Mouse (Mus musculus) forebrain, embryonic 15.5 days (tissue): ENCODE data around the gene Grk1. TPM values are rescaled to one million over a fixed set of nuclear protein-coding genes. Genes with fewer than 3 reads are reported as not detected.

Experiments
- ATAC-seq: fragments of 200-750 bp; cut with Nextera tagmentation; replicated peaks from 2 replicates; pipeline ENCODE4 v1.8.0; 2017; ENCODE audit warnings: mild to moderate bottlenecking, moderate TSS enrichment, moderate library complexity
- H3K27ac ChIP-seq: fragments of 300-500 bp; sonication (generic); replicated peaks from 2 replicates; pipeline ENCODE4 v1.5.1; 2015; ENCODE audit warnings: mild to moderate bottlenecking, inconsistent platforms
- H3K27me3 ChIP-seq: fragments of 300-500 bp; sonication (generic); 2 replicates; pipeline ENCODE4 v1.6.1; 2015; ENCODE audit warnings: inconsistent platforms
- H3K36me3 ChIP-seq: fragments of 300-500 bp; sonication (generic); 2 replicates; pipeline ENCODE4 v1.6.1; 2015; ENCODE audit warnings: mild to moderate bottlenecking, inconsistent platforms
- H3K4me1 ChIP-seq: fragments of 300-500 bp; sonication (generic); 2 replicates; pipeline ENCODE4 v1.6.1; 2015; ENCODE audit warnings: inconsistent platforms
- H3K4me2 ChIP-seq: fragments of 300-500 bp; sonication (generic); replicated peaks from 2 replicates; pipeline ENCODE4 v1.6.1; 2015; ENCODE audit warnings: mild to moderate bottlenecking, inconsistent platforms
- H3K4me3 ChIP-seq: fragments of 300-500 bp; sonication (generic); 2 replicates; pipeline ENCODE4 v1.5.1; 2015; ENCODE audit warnings: mild to moderate bottlenecking, inconsistent platforms
- H3K9ac ChIP-seq: fragments of 300-500 bp; sonication (generic); replicated peaks from 2 replicates; pipeline ENCODE4 v1.6.1; 2015; ENCODE audit warnings: mild to moderate bottlenecking, inconsistent platforms
- H3K9me3 ChIP-seq: fragments of 300-500 bp; sonication (generic); 2 replicates; pipeline ENCODE4 v1.6.1; 2016; ENCODE audit warnings: inconsistent platforms
- WGBS: fragments of 180-500 bp; shearing (Covaris S2); methylation state at CpG from one replicate; pipeline ENCODE4 v1.1.7; 2015; ENCODE audit warnings: mixed read lengths; 5-methylcytosine and 5-hydroxymethylcytosine counted together
- polyA plus RNA-seq: library from polyadenylated mRNA; unstranded; fragments of >200 nt; fragmentation: Nextera tagmentation; extraction: Ambion mirVana; gene quantifications from 2 replicates; pipeline ENCODE4 v1.2.1, GENCODE M21; 2015

The Grk1 gene
- polyA plus RNA-seq, 1 experiment from 2014 or later = 0.03 TPM

DNA sequence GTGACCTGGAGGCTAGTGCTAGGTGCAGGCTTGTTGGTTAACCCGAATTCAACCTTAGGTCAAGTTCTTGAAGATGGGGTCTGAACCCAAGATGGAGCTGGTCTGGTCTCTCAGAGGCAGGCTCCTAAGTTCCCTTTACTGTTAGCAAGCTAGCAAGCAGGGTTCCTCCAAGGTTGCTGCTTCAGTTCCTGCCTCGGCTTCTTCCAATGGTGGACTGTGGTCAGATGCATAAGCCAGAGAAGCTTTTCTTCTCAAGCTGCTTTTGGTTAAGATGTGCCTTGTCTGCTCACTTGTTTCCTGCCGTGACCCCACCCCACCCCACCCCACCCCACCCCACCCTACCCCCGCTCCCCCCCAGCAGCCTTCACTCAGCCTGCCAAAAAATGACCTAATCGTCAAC, 28.2 kb downstream of the Grk1 start:
- no peak for ATAC-seq
- no peaks in the 10 kb centered on the region for H3K9me3 ChIP-seq
- no peak overlapping the region for H3K4me3 ChIP-seq
- no peak overlapping the region for H3K9ac ChIP-seq
- H3K27ac ChIP-seq = no peak overlapping the region
- no peak overlapping the region for H3K4me2 ChIP-seq
- no peaks in the 10 kb centered on the region for H3K36me3 ChIP-seq
- 85% methylated on average over 5 of the region's 5 CpGs for WGBS
- H3K4me1 ChIP-seq = no peaks in the 10 kb centered on the region
- H3K27me3 ChIP-seq = peaks cover 30% of the 10 kb centered on the region

GRCm38 (mm10) chr8:13434889-13435288, 30.0 kb downstream of the Grk1 start, which contains the start of gene Tmem255b:
Tmem255b (plus strand) TSS chr8:13435189.
- Histone ChIP-seq H3K9me3 (no peaks in the 10 kb centered on the region), H3K27ac (no peak within 1 kb of the TSS), H3K36me3 (no peaks in the 10 kb centered on the region), H3K4me1 (no peaks in the 10 kb centered on the region), H3K4me3 (no peak within 1 kb of the TSS), H3K9ac (no peak within 1 kb of the TSS), H3K4me2 (no peak within 1 kb of the TSS), H3K27me3 (peaks cover 30% of the 10 kb centered on the region)
- 9% methylated on average over 10 of the region's 10 CpGs for WGBS
- no peak for ATAC-seq

DNA sequence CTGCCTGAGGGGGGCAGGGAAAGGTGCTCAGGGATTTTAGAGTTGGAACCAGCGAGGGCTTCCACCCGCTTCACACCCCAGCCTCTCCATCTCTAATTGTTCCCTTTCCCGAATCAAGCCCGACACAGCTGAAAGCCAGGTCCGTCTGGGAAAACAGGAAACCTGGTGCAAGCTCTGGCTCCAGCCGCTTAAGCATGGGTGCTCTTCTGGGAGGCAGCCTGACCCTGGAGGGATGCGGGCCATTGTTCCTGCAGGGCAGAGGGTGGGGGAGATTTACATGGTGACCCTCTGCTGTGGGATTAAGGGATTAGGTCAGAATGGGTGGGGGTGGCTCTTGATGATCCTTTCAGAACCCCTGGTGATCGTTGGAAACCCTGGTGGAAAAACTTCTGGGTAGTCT, 31.2 kb downstream of the Grk1 start:
- WGBS = 4% methylated on average over 8 of the region's 8 CpGs
- no peak overlapping the region for H3K4me2 ChIP-seq
- H3K9me3 ChIP-seq = no peaks in the 10 kb centered on the region
- H3K36me3 ChIP-seq = no peaks in the 10 kb centered on the region
- H3K27me3 ChIP-seq = peaks cover 30% of the 10 kb centered on the region
- no peak overlapping the region for H3K4me3 ChIP-seq
- H3K9ac ChIP-seq = no peak overlapping the region
- no peak for ATAC-seq
- H3K4me1 ChIP-seq = no peaks in the 10 kb centered on the region
- H3K27ac ChIP-seq = no peak overlapping the region

DNA sequence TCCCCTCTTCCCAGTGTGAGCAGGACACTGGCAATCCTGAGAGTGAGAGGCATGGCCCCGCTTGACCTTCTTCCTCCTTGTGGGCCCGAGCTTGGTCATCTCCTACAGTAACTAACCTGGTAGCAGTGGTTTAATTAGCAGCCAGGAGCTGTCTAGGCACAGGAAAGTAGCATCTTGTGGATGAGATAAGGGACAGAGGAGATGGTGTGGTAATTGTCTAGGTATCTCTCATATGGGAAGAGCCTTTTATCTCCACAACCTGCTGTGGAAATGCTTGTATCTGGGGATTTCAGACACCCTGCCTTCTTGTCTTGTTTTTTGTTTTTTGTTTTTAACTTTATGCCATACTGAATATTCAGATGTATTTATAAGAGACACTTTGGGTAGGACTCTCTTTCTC, 32.6 kb downstream of the Grk1 start:
- Histone ChIP-seq H3K4me1 (no peaks in the 10 kb centered on the region), H3K4me3 (no peak overlapping the region), H3K27ac (no peak overlapping the region), H3K9me3 (no peaks in the 10 kb centered on the region), H3K27me3 (peaks cover 30% of the 10 kb centered on the region), H3K9ac (no peak overlapping the region), H3K36me3 (no peaks in the 10 kb centered on the region), H3K4me2 (no peak overlapping the region)
- no peak for ATAC-seq
- 91% methylated on average over 2 of the region's 2 CpGs for WGBS

DNA sequence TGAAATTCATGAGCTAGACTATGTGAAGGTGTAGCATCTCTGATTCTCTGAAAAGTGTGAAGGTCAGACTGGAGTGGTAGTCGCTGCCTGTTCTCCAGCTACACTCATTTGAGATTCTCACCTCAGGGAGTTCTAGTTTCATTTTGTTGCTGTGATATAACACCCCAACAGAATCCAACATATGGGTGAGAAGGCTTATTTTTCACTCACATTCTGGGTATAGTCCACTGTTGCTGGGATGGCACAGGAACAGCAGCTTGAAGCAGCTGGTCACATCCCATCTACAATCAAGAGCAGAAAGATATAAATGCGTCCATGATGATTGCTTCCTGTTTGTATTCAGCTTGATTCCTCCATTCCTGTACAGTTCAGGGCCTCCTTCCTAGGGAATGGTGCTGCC, 37.3 kb downstream of the Grk1 start:
- WGBS = 90% methylated on average over 2 of the region's 2 CpGs

DNA sequence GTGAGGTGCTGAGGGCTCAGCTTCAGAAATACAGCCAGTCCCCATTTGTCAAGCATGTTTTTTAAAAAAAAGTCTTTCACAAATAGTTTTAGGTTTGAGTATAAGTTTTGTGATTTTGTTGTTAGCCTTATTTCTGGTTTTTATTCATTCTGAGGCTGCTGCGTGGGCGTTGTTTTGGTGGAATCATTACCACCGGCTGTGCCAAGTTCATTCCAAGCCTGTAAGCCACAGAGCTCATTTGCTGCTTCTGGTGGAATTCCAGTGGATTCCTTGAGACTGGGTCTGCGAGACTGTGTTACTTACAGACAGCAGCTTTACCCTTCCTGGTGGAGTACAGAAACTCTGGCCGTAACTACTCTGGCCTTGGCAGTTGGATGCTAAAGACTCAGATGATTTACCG, 41.6 kb downstream of the Grk1 start:
- Histone ChIP-seq H3K4me1 (no peaks in the 10 kb centered on the region), H3K36me3 (no peaks in the 10 kb centered on the region), H3K4me3 (no peak overlapping the region), H3K9ac (no peak overlapping the region), H3K27ac (no peak overlapping the region), H3K4me2 (no peak overlapping the region), H3K27me3 (no peaks in the 10 kb centered on the region), H3K9me3 (no peaks in the 10 kb centered on the region)
- WGBS = 91% methylated on average over 6 of the region's 6 CpGs
- no peak for ATAC-seq

More for the DNA sequence above, 37.3 kb downstream of the Grk1 start:
- H3K9me3 ChIP-seq = no peaks in the 10 kb centered on the region
- no peaks in the 10 kb centered on the region for H3K27me3 ChIP-seq
- H3K36me3 ChIP-seq = no peaks in the 10 kb centered on the region
- no peak overlapping the region for H3K4me3 ChIP-seq
- no peak overlapping the region for H3K4me2 ChIP-seq
- no peak for ATAC-seq
- H3K4me1 ChIP-seq = no peaks in the 10 kb centered on the region
- H3K27ac ChIP-seq = no peak overlapping the region
- H3K9ac ChIP-seq = no peak overlapping the region

DNA sequence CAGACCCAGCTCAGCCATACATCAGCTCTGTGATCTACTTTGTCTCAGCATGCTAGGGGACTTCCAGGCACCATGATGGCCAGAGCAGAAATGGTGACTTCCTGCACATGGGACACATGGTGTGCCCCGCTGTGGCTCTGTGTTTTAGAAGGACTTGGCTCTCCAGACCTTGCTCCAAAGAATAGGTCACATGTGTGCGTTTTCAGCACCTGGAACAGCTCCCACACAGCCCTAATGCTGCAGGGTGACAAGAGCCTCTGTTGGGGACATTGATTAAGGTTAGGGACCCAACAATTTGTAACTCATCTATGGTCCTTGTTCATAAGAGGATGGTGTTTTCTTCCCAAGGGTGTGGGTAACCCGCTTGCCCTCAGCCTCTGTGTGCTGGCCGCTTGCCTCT, 43.3 kb downstream of the Grk1 start:
- H3K9me3 ChIP-seq = no peaks in the 10 kb centered on the region
- no peak overlapping the region for H3K4me2 ChIP-seq
- H3K36me3 ChIP-seq = no peaks in the 10 kb centered on the region
- no peaks in the 10 kb centered on the region for H3K27me3 ChIP-seq
- H3K9ac ChIP-seq = no peak overlapping the region
- no peaks in the 10 kb centered on the region for H3K4me1 ChIP-seq
- ATAC-seq = no peak
- no peak overlapping the region for H3K4me3 ChIP-seq
- 62% methylated on average over 4 of the region's 4 CpGs for WGBS
- H3K27ac ChIP-seq = no peak overlapping the region

DNA sequence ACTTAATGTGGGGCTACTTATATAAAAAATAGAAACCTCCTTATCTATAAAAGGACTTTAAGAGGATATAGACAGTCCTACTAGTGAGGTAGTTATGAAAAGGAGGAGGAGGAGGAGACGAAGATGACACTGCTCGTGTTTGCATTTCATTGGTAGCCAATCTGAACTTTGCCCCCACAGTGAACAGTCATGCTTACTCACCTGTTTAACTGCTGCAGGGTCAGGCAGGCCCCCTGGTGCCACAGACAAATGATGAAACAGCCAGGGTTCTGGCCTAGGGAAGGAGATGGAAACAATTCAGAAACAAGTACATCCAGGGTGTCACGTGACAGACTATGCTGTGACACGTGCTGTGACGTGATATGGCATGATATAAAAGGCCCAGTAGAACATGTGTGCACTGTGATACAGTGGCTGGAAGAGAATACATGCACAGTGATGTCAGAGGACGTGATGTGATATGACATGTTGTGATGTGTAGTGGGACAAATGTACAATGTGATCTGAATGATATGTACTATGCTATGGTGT, 46.9 kb downstream of the Grk1 start:
- Histone ChIP-seq H3K4me3 (no peak overlapping the region), H3K9me3 (no peaks in the 10 kb centered on the region), H3K9ac (no peak overlapping the region), H3K4me2 (no peak overlapping the region), H3K27me3 (no peaks in the 10 kb centered on the region), H3K36me3 (no peaks in the 10 kb centered on the region), H3K4me1 (peaks cover 14% of the 10 kb centered on the region), H3K27ac (no peak overlapping the region)
- no peak for ATAC-seq
- 78% methylated on average over 6 of the region's 6 CpGs for WGBS

DNA sequence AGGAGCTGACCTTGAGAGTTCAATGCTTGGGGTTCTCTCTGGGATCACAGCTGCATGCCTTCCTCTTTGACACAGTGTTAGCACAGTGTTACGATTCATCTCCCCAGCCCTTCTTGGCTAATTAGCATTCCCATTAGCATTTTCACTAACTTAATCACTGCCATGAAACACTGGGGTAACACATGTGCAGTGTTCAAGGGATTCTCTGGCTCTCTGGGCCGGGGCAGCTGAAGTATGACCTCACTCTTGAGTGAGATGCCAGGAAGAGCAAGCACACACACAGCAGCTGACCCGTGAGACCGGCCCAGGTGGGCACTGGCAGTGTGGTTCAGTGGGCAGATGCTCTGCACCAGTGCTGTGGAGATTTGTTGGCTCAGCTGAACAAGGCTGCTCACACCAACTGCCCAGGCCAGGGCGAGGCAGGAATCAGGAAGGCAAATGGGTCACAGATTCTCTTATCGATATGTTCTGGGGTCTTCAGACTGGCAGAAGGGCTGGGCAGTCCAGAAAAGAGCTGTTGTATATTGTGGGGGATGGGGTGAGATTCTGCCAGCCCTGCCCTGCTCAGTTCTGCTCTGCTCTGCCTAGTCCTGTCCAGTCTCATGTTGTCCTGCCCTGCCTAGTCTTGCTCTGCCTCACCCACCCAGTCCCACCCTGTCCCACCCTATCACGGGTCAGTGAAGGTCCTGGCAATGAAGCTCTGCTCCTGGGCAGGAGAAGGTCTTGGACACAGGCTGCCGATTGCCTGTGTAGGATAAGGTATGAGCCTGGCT, 49.6 kb downstream of the Grk1 start:
- Histone ChIP-seq H3K36me3 (no peaks in the 10 kb centered on the region), H3K27ac (peak overlapping the region; percentile 44), H3K4me2 (no peak overlapping the region), H3K9ac (no peak overlapping the region), H3K27me3 (no peaks in the 10 kb centered on the region), H3K4me1 (peaks cover 14% of the 10 kb centered on the region), H3K4me3 (no peak overlapping the region), H3K9me3 (no peaks in the 10 kb centered on the region)
- ATAC-seq = peak; percentile 92
- WGBS = 45% methylated on average over 8 of the region's 8 CpGs

- Histone ChIP-seq H3K4me3 (no peak overlapping the region), H3K27ac (no peak overlapping the region), H3K9ac (no peak overlapping the region), H3K9me3 (no peaks in the 10 kb centered on the region), H3K4me2 (no peak overlapping the region), H3K4me1 (peaks cover 14% of the 10 kb centered on the region), H3K36me3 (no peaks in the 10 kb centered on the region), H3K27me3 (no peaks in the 10 kb centered on the region)
- ATAC-seq = no peak
- 45% methylated on average over 2 of the region's 2 CpGs for WGBS
Observed at GRCm38 (mm10) chr8:13455295-13455694, 50.4 kb downstream of the Grk1 start.

GRCm38 (mm10) chr8:13459431-13459830, 54.5 kb downstream of the Grk1 start:
- ATAC-seq = no peak
- 89% methylated on average over 4 of the region's 4 CpGs for WGBS
- H3K27me3 ChIP-seq = no peaks in the 10 kb centered on the region

DNA sequence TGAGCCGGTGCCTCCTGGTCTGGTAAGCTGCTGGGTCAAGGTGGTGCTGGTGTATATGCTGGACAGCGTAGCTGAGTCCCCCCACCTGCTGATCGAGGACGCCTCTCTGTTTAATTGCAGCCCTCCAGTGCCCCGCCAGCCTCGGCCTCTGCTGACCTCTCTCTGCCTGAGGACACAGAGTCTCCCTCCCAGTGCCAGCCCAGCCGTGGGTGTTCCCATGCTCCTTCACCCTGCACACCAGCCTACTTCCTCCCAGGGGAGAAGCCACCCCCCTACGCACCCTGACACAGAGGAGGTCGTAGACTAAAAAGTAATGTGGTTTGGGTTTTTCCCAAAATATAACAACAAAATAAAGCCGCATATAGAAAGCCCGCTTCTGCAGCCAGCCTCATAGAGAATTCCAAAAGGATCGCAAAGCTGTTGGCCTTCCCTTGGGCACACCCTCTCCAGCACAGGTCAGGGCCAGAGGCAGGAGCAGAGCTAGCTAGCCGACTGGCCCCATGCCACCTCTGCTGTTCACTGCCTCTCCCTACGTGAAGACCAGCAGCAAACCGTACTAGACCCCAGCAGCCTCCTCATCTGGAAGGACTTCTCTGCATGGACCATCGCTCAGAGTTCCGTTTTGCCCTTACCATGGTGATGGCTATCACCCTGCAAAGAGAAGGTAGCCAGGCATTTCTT, 56.3 kb downstream of the Grk1 start:
- 82% methylated on average over 17 of the region's 17 CpGs for WGBS
- ATAC-seq = no peak

More at GRCm38 (mm10) chr8:13459431-13459830, 54.5 kb downstream of the Grk1 start:
- no peaks in the 10 kb centered on the region for H3K36me3 ChIP-seq
- no peaks in the 10 kb centered on the region for H3K9me3 ChIP-seq
- no peak overlapping the region for H3K27ac ChIP-seq
- no peak overlapping the region for H3K9ac ChIP-seq
- no peak overlapping the region for H3K4me2 ChIP-seq
- peaks cover 6% of the 10 kb centered on the region for H3K4me1 ChIP-seq
- H3K4me3 ChIP-seq = no peak overlapping the region

More for the DNA sequence above, 56.3 kb downstream of the Grk1 start:
- Histone ChIP-seq H3K27ac (no peak overlapping the region), H3K4me2 (no peak overlapping the region), H3K9ac (no peak overlapping the region), H3K4me1 (no peaks in the 10 kb centered on the region), H3K27me3 (no peaks in the 10 kb centered on the region), H3K4me3 (no peak overlapping the region), H3K36me3 (no peaks in the 10 kb centered on the region), H3K9me3 (no peaks in the 10 kb centered on the region)
